Mouse (Mus musculus) granulocyte monocyte progenitor cell, adult 5-6 weeks (primary cell): ENCODE data around the gene 1500011B03Rik. TPM values are rescaled to one million over a fixed set of nuclear protein-coding genes. Genes with fewer than 3 reads are reported as not detected.
A peak's percentile ranks its signal among the peaks of the same experiment; 100 is the strongest.
"Not testable (repeated sequence)": the region's sequence is repeated elsewhere in the genome, so short reads cannot be mapped to it uniquely, and the experiment has no call there.

Experiments
- ATAC-seq: replicated peaks from 2 replicates; pipeline ENCODE4 v1.8.0; 2016; ENCODE audit warnings: mild to moderate bottlenecking, moderate TSS enrichment, inconsistent platforms; ENCODE audit not compliant: poor library complexity, severe bottlenecking
- total RNA-seq, 2 experiments: library from RNA; stranded (forward) in 1 of 2; stranded (reverse) in 1 of 2; fragments of 200-712, 200-1000 nt in 1 of 2; fragments of >200 nt in 1 of 2; fragmentation: Nextera tagmentation in 1 of 2; gene quantifications; 2 replicates each; pipeline ENCODE4 v1.2.3; 2014 to 2017

1500011B03Rik gene
- total RNA-seq (2014; fragmentation: Nextera tagmentation), result 44.4 and 76.8 TPM in 2 replicates
- 44.0 and 57.4 TPM in 2 replicates for total RNA-seq (2017)

DNA sequence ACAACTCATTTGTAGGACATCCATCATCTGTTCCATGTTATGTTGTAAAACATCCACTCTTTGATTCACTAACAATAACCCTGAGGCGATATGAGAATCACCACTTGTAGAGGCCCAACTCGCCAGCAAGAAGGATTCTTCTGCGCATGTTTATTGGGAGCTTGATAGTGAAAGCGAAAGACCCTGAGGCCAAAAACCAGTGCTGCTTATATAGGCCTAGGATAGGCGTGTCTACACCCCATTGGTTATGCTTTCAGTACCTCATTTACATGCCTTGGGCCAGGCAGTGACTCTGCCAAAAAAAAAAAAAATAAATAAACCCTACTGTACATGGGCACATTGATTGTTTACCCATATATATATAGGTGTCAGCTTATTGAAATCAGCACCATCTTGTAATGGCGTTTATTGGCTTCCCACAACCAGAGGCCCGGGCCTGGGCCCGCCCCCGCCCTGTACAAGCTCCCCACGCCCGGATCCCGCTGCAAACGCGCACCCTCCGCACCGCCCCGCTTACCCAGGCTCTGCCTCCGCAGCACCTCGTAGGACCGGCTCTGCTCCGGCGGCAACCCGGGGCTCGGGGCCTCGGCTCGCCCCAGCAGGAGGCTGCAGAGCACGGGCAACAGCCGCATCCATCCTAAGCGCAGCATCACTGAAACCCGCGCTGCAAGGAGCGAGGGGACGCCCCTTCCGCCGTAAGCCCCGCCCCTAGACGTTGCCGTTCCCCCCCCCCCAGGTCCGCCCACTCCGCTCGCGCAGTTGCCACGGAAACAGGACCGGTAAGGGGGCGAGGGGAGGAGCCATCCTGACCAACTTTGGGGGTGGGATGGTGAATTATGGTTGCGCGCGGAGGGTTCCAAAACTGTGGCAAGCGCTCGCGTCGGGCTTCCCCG lies at the start of gene 1500011B03Rik:
TSS of gene 1500011B03Rik (minus strand) at position 673 of the 893 bp plus-strand sequence.
- ATAC-seq, result peak; percentile 47

- ATAC-seq, result no peak
Measured at GRCm38 (mm10) chr5:114865279-114865678, 42.0 kb upstream of the 1500011B03Rik start.

DNA sequence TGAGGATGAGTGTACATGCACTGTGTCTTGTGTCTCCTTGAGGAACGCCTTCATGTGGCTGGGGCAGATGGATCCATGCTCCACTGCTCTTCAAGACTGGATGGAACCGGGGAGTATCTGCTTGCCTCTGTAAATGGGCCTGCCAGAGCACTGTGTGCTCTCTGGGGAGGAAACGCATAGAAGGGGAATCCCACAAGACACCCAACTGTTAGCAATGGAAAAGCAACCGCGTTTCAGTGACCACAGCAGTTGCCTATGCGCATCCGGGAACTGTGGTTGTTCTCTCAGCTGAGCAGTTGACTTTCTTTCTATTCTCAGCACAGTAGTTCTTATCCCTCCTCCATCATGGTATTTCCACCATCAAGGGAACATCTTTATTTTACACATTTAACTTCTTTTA lies 41.5 kb upstream of the 1500011B03Rik start:
- no peak for ATAC-seq

GRCm38 (mm10) chr5:114861730-114862129 lies 38.5 kb upstream of the 1500011B03Rik start:
- ATAC-seq, result no peak

DNA sequence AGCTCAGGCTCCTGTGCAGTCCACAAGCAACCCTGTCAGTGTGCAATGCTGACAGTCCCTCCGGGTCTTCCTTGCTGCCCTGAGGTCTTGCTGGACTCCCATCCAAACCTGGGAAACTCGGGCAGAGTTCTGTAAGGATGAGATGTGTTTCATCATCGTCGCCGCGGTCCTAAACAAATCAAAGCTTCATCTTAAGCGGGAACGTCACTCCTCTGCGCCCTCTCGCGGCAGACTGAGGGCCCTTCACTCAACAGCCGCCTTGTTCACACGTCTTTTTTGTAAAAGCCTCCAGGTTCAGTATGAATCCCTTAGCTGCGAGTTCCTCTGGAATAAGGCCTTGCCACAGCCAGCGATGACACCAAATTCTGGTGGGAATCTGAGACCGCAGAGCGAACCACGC lies 36.0 kb upstream of the 1500011B03Rik start:
- peak; percentile 52; the same call in 1 of the 2 replicates for ATAC-seq

GRCm38 (mm10) chr5:114858582-114858981 lies 35.3 kb upstream of the 1500011B03Rik start, which contains the start of gene Gm9936:
Gene Gm9936 (minus strand): TSS chr5:114858682.
- ATAC-seq, result no peak

GRCm38 (mm10) chr5:114853364-114853763 lies 30.1 kb upstream of the 1500011B03Rik start, which contains the start of gene 4930519G04Rik:
Gene 4930519G04Rik (plus strand): TSS chr5:114853664.
- not testable (repeated sequence) for ATAC-seq

GRCm38 (mm10) chr5:114851565-114852236 lies 28.4 kb upstream of the 1500011B03Rik start:
- ATAC-seq, result no peak

DNA sequence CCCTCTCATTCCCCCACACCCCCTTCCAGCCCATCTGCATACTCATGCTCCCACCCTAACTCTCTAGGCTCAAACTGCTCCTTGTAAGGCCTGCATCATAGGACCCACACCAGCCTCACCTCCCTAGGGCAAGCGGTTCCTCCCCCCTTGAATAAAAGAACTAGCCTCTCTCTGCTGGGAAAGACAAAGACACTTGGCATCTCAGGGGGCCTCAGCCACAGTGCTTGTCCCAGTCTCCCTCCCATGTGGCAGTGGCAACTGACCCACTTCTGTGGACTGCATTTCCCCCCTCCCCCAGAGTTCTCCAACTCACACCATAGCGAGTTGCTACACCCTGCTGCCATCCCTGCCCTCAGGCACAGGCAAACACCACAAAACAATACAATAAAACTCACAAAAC lies 21.1 kb upstream of the 1500011B03Rik start:
- ATAC-seq, result not testable (repeated sequence)

- no peak for ATAC-seq
Measured at GRCm38 (mm10) chr5:114842674-114843073, 19.4 kb upstream of the 1500011B03Rik start.

DNA sequence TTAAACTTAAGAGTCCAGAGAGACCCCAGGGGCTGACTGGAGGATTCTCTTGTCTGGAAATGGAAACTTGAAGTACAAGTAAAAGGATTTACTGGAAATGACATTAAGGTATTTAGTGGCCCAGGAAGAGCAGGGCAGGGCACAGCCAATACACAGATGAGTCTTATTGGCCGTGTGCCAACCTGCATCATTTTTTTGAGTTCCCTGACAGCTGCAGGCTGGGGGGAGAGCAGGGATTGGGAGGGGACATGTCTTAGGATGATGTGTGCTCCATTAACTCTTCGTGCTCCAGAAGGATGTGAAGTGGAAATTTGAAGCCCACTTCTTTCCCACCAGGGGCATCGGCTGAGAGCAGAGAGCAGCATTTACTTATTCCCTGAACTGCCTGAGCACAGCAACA lies 18.9 kb upstream of the 1500011B03Rik start:
- ATAC-seq, result not testable (repeated sequence)

GRCm38 (mm10) chr5:114840481-114840880 lies 17.2 kb upstream of the 1500011B03Rik start:
- not testable (repeated sequence) for ATAC-seq

DNA sequence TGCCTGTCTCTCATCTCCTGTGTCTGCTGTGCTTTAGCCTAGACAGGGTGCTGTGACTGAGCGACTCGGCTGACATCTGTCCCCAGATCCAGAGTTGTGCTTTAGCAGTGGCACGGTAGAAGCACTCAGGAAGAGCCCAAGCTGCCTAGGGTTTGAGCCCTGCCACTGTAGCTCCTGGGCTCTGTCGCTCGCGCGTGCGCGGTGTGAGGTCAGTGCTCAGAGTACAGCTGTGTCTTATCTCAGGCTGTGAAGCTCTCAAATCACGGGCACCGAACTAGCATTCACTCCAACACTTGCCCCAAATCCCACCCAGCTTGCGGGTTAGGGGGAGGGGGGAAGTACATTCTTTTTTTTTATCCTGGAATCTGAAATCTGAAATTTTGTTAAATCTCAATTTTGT lies 13.6 kb upstream of the 1500011B03Rik start:
- ATAC-seq, result no peak

DNA sequence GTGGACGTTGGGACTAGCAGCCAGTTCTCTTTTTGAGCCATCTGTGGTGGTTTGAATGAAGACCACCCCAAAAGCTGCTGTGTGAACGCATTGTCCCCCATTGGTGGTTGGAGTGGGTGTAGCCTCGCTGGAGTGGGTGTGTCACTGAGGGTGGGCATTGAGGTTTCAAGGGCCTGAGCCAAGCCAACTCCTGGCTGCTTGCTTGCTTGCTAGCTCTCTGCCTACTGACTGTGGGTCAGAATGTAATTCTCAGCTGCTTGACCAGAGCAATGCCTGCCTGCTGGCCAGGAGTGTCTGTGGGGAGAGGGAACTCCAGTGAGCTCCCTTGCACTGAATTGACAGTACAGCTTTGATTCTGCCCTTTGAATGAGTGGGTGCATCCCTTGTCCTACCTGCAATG lies 6.5 kb upstream of the 1500011B03Rik start:
- ATAC-seq, result no peak

GRCm38 (mm10) chr5:114827427-114827826 lies 4.2 kb upstream of the 1500011B03Rik start:
- ATAC-seq, result peak; percentile 74

GRCm38 (mm10) chr5:114825978-114826691 lies 2.9 kb upstream of the 1500011B03Rik start:
- peak; percentile 79 for ATAC-seq

DNA sequence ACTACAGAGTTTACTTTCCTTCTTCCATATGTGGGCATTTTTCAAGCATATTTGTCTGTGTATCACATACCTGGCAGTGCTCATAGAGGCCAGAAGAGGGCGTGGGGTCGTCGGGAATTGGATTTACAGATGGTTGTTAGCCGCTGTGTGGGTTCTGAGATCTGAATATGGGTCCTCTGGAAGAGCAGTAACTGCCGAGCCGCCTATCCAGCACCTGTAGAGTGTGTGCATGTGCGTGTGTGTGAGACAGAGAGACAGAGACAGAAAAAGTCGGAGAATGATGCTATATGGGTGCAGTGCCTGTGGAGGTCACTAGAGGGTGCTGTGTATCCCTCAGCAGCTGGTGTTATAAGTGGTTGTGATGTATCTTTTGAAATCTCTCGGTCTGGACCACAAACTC lies 929 bp upstream of the 1500011B03Rik start:
- ATAC-seq, result peak; percentile 59

- no peak for ATAC-seq
Measured at GRCm38 (mm10) chr5:114818124-114818523, 5.1 kb downstream of the 1500011B03Rik start.

- ATAC-seq, result no peak
Measured at GRCm38 (mm10) chr5:114816599-114816998, 6.7 kb downstream of the 1500011B03Rik start.

DNA sequence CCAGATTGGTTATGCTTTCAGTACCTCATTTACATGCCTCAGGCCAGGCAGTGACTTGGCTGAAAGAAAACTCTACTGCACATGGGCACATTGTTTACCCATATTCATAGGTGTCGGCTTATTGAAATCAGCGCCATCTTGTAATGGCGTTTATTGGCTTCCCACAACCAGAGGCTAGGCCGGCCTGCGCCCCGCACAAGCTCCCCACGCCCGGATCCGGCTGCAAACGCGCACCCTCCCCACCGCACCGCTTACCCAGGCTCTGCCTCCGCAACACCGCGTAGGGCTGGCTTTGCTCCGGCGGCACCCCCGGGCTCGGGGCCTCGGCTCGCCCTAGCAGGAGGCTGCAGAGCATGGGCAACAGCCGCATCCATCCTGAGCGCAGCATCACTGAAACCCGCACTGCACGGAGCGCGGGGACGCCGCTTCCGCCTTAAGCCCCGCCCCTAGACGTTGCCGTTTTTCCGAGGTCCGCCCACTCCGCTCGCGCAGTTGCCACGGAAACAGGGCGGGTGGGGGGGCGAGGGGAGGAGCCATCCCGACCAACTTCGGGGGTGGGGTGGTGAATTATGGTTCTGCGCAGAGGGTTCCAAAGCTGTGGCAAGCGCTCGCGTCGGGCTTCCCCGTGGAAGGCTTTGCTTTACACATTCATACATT lies 9.6 kb downstream of the 1500011B03Rik start:
- peak; percentile 85 for ATAC-seq
